Mouse (Mus musculus) spleen, postnatal 14 days (tissue): Measurements from ENCODE around the gene Pdap1.
"Not testable (repeated sequence)": the region's sequence is repeated elsewhere in the genome, so short reads cannot be mapped to it uniquely, and the experiment has no call there.

ENCODE experiments used
- DNase-seq, 2 experiments: peaks; one replicate each; pipeline ENCODE4 v3.0.0; 2021 to 2022; ENCODE audit warnings: low spot score in 2 of 2

Gene Pdap1

GRCm38 (mm10) chr5:145139571-145140519 lies at the start of gene Pdap1, which contains the start of gene Bud31:
Gene Pdap1, minus strand, starts transcription at chr5:145140238.
Gene Bud31, plus strand, starts transcription at chr5:145140362.
- DNase-seq: peak; percentile 88 to 91

- DNase-seq: no peak
Observed at GRCm38 (mm10) chr5:145189416-145189815, 49.4 kb upstream of the Pdap1 start.

DNA sequence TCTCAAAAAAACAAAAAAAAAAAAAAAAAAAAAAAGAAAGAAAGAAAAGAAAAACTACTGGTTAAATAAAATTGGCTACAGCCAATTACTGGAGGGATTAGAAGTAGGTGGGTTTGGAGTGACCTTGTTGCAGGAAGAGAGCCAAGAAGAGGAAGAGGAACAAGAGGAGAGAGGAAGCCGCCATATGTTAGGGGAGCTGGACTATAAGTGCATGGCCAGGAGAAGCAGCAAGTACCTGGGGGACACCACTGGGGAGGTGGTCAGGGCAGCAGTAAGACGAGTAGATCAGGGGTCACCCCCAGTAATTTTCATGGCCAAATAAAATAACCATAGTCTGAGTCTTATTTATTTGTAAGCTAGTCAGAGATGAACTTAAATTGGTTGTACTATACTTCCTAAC lies 45.2 kb upstream of the Pdap1 start:
- DNase-seq: no peak

GRCm38 (mm10) chr5:145178461-145178980 lies 38.5 kb upstream of the Pdap1 start:
- no peak for DNase-seq

DNA sequence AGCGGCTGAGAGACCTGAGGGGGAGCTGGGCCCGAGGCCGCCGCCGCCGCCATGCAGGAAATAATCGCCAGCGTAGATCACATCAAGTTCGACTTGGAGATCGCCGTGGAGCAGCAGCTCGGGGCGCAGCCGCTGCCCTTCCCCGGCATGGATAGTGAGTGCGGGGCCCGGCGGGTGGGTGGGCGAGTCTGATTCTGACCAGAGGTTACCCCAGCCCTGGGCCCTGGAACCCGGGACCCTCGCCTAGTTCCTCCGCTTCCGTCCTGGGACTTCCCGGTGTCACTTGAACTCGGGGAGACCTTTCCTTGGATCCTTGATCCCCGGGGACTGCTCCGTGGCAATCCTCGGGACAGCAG lies 27.2 kb upstream of the Pdap1 start:
- DNase-seq: no peak

GRCm38 (mm10) chr5:145166536-145167305 lies 26.7 kb upstream of the Pdap1 start, which contains the start of the genes Ptcd1 and Cpsf4:
Gene Ptcd1, minus strand, starts transcription at chr5:145167108.
Gene Cpsf4, plus strand, starts transcription at chr5:145167213.
- peak; percentile 98 for DNase-seq

DNA sequence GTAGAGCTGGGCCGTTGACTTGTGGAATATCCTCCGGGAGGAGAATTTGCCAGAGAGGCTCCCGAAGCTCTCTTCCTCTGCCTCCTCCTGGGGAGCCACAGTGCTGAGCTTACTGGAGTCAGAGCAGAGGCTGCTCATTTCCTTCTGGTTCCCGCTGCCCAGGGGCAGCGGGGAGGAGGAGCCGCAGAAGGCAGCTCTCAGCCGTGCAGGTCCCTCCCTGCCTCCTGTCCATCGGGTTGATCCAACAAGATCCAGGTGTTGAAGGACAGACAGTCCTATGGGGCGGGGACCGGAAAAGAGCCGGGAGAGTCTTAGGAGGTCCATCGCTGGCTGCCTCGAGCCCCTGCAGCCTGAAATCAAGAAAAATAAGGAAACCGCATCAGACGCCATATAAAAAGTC lies 25.1 kb upstream of the Pdap1 start:
- no peak for DNase-seq

DNA sequence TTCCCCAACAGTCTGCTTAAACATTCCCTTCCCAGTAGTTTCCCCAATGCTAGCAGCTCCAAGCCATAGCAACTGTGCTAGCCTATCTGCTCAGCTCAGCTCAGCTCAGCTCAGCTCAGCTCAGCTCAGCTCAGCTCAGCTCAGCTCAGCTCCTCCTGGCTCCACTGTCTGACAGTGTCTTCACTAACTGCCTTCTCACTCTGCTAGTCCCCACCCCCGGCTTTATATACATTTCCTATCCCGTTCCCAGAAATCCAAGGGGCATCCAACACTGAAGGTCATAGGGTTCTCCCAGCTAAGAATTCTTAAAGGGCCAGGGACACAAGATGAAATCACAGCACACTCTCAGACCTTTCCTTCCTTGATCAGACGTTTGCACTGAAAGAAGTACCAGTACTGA lies 24.7 kb upstream of the Pdap1 start:
- no peak for DNase-seq

DNA sequence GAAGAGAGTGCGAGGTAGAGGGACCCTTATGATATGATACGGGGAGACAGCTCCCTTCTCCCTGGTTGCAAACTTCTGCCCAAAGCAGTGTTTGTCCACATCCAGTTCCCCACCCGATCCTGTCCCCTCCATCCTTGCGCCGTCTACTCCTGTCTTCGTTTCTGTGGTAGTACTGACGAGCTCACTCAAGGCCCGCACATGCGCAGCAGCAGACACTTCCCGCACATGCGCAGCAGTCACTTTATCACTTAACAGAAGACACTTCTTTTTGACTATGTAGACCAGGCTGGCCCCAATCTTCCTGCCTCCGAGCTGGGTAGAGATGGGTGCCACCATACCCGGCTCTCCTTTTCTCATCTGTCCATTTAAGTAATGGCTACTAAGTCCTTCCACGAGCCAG lies 21.3 kb upstream of the Pdap1 start:
- DNase-seq: no peak

GRCm38 (mm10) chr5:145152690-145153089 lies 12.7 kb upstream of the Pdap1 start:
- DNase-seq: no peak

GRCm38 (mm10) chr5:145149294-145149693 lies 9.3 kb upstream of the Pdap1 start:
- DNase-seq: no peak

- no peak for DNase-seq
Observed at GRCm38 (mm10) chr5:145147748-145148147, 7.7 kb upstream of the Pdap1 start.

- DNase-seq: peak in 1 of 2 experiments; percentile 30
Observed at GRCm38 (mm10) chr5:145140611-145141010, 573 bp upstream of the Pdap1 start.

DNA sequence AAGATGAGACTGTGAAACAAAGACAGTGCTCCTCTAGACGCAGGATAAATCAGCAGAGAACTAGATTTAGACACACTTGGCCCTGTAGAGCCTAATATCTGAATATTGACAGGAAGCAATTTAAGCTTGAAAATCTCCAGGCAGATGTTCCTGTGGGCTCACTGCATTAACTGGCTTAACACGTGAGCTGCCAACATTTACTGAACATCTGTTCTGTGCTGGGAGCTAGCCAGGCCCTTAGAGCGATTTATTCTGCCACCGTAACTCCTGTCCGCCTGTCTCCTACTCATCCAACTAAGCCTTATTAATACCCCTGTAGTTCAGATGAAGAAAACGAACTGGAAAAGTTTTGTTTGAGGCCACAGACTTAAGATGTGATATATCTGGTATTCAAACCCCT lies 1.2 kb downstream of the Pdap1 start:
- DNase-seq: no peak

DNA sequence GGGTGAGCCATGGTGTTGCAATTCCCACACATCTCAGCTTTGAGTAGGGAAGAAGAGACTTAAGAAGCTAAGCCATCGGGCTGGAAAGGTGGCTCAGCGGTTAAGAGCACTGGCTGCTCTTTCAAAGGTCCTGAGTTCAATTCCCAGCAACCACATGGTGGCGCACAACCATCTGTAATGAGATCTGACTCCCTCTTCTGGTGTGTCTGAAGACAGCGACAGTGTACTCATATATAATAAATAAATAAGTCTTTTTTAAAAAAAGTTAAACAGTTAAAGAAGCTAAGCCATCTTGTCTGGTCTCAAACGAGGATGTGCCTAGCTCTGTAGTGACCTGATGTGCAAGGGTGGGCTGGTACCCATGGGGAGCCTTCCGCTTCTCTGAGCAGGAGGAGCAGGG lies 6.8 kb downstream of the Pdap1 start:
- DNase-seq: not testable (repeated sequence)

GRCm38 (mm10) chr5:145130995-145131394 lies 9.0 kb downstream of the Pdap1 start:
- no peak for DNase-seq

GRCm38 (mm10) chr5:145130191-145130590 lies 9.8 kb downstream of the Pdap1 start:
- no peak for DNase-seq

GRCm38 (mm10) chr5:145129773-145130172 lies 10.3 kb downstream of the Pdap1 start:
- DNase-seq: not testable (repeated sequence)

DNA sequence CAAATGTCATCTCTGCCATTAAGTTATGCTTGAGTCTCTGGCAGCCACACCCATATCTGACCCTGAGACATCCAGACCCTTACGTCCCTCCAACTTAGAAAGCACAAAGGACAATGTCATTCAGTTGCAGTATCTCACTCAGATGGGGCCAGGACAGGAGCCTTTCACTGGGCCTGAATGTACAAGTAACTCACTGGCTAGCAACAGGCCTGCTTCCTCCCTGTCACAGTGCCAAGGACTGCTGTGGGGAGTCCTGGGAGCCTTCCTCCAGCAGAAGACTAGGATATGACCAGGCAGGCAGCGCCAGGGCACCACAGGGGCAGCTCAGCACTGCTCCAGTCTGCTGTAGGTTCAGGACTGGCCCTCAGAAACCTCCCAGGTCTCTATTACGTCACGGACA lies 10.9 kb downstream of the Pdap1 start:
- DNase-seq: no peak

- DNase-seq: no peak
Observed at GRCm38 (mm10) chr5:145126580-145126979, 13.5 kb downstream of the Pdap1 start.

- no peak for DNase-seq
Observed at GRCm38 (mm10) chr5:145123396-145123795, 16.6 kb downstream of the Pdap1 start.

GRCm38 (mm10) chr5:145120921-145121320 lies 19.1 kb downstream of the Pdap1 start:
- no peak for DNase-seq
